Mouse (Mus musculus): ENCODE measurements around the gene Htt. TPM values are rescaled to one million over a fixed set of nuclear protein-coding genes. Genes with fewer than 3 reads are reported as not detected.
"Not testable (repeated sequence)": the region's sequence is repeated elsewhere in the genome, so short reads cannot be mapped to it uniquely, and the experiment has no call there.

Gene Htt
- polyA plus RNA-seq (2014; fragmentation: Nextera tagmentation; extraction: Ambion mirVana) = 19.7 and 20.7 TPM in 2 replicates

GRCm38 (mm10) chr5:34761509-34761908 is at the start of gene Htt:
Htt (plus strand) TSS chr5:34761740.
- Histone ChIP-seq H3K27ac (replicated peaks; ENCODE audit: low read depth, low read length) (peak within 1 kb of the TSS; percentile 92), H3K9me3 (ENCODE audit: control insufficient read depth, low read length) (no peaks in the 10 kb centered on the region), H3K4me3 (replicated peaks; ENCODE audit: low read depth, low read length) (peak within 1 kb of the TSS; percentile 97), H3K4me1 (ENCODE audit: control insufficient read depth, insufficient read depth, low read length) (peaks cover 13% of the 10 kb centered on the region), H3K9ac (replicated peaks; ENCODE audit: low read length) (peak within 1 kb of the TSS; percentile 89), H3K27me3 (ENCODE audit: control insufficient read depth, insufficient read depth, low read length) (no peaks in the 10 kb centered on the region), H3K4me2 (ENCODE audit: low read length) (peak within 1 kb of the TSS; percentile 94), H3K36me3 (ENCODE audit: control insufficient read depth, insufficient read depth, low read length) (no peaks in the 10 kb centered on the region)
- under 1% methylated on average over 35 of the region's 35 CpGs for WGBS
- DNase-seq (peak; percentile 99), ATAC-seq (ENCODE audit: low FRiP score, low TSS enrichment) (peak; percentile 97)

GRCm38 (mm10) chr5:34714371-34714770 is 47.2 kb upstream of the Htt start:
- H3K4me3 ChIP-seq (replicated peaks; ENCODE audit: low read depth, low read length); ATAC-seq (ENCODE audit: low FRiP score, low TSS enrichment); H3K9me3 ChIP-seq (ENCODE audit: control insufficient read depth, low read length); H3K27me3 ChIP-seq (ENCODE audit: control insufficient read depth, insufficient read depth, low read length); H3K9ac ChIP-seq (replicated peaks; ENCODE audit: low read length); H3K4me1 ChIP-seq (ENCODE audit: control insufficient read depth, insufficient read depth, low read length); H3K4me2 ChIP-seq (ENCODE audit: low read length); H3K36me3 ChIP-seq (ENCODE audit: control insufficient read depth, insufficient read depth, low read length); H3K27ac ChIP-seq (replicated peaks; ENCODE audit: low read depth, low read length); DNase-seq: not testable (repeated sequence)
- WGBS = 89% methylated on average over 3 of the region's 3 CpGs

GRCm38 (mm10) chr5:34714816-34715215 is 46.7 kb upstream of the Htt start:
- Histone ChIP-seq H3K4me2 (ENCODE audit: low read length) (no peak overlapping the region), H3K9ac (replicated peaks; ENCODE audit: low read length) (no peak overlapping the region), H3K4me1 (ENCODE audit: control insufficient read depth, insufficient read depth, low read length) (no peaks in the 10 kb centered on the region), H3K36me3 (ENCODE audit: control insufficient read depth, insufficient read depth, low read length) (no peaks in the 10 kb centered on the region), H3K27ac (replicated peaks; ENCODE audit: low read depth, low read length) (no peak overlapping the region), H3K9me3 (ENCODE audit: control insufficient read depth, low read length) (no peaks in the 10 kb centered on the region), H3K27me3 (ENCODE audit: control insufficient read depth, insufficient read depth, low read length) (no peaks in the 10 kb centered on the region), H3K4me3 (replicated peaks; ENCODE audit: low read depth, low read length) (no peak overlapping the region)
- DNase-seq (no peak), ATAC-seq (ENCODE audit: low FRiP score, low TSS enrichment) (no peak)
- 88% methylated on average over 5 of the region's 5 CpGs for WGBS

- no peak for ATAC-seq (ENCODE audit: low FRiP score, low TSS enrichment)
- Histone ChIP-seq H3K9me3 (ENCODE audit: control insufficient read depth, low read length) (no peaks in the 10 kb centered on the region), H3K27ac (replicated peaks; ENCODE audit: low read depth, low read length) (no peak overlapping the region), H3K9ac (replicated peaks; ENCODE audit: low read length) (no peak overlapping the region), H3K36me3 (ENCODE audit: control insufficient read depth, insufficient read depth, low read length) (no peaks in the 10 kb centered on the region), H3K4me2 (ENCODE audit: low read length) (no peak overlapping the region), H3K27me3 (ENCODE audit: control insufficient read depth, insufficient read depth, low read length) (no peaks in the 10 kb centered on the region), H3K4me3 (replicated peaks; ENCODE audit: low read depth, low read length) (no peak overlapping the region), H3K4me1 (ENCODE audit: control insufficient read depth, insufficient read depth, low read length) (no peaks in the 10 kb centered on the region)
- DNase-seq = no peak
Observed at GRCm38 (mm10) chr5:34729141-34729540, 32.4 kb upstream of the Htt start.

- ATAC-seq (ENCODE audit: low FRiP score, low TSS enrichment) (no peak), DNase-seq (no peak)
- H3K27ac ChIP-seq (replicated peaks; ENCODE audit: low read depth, low read length) = no peak overlapping the region
- no peaks in the 10 kb centered on the region for H3K9me3 ChIP-seq (ENCODE audit: control insufficient read depth, low read length)
- 80% methylated on average over 1 of the region's 1 CpGs for WGBS
- no peaks in the 10 kb centered on the region for H3K36me3 ChIP-seq (ENCODE audit: control insufficient read depth, insufficient read depth, low read length)
- no peaks in the 10 kb centered on the region for H3K27me3 ChIP-seq (ENCODE audit: control insufficient read depth, insufficient read depth, low read length)
- no peak overlapping the region for H3K4me2 ChIP-seq (ENCODE audit: low read length)
- no peak overlapping the region for H3K9ac ChIP-seq (replicated peaks; ENCODE audit: low read length)
- no peaks in the 10 kb centered on the region for H3K4me1 ChIP-seq (ENCODE audit: control insufficient read depth, insufficient read depth, low read length)
- no peak overlapping the region for H3K4me3 ChIP-seq (replicated peaks; ENCODE audit: low read depth, low read length)
Observed at GRCm38 (mm10) chr5:34730255-34730654, 31.3 kb upstream of the Htt start.

GRCm38 (mm10) chr5:34751477-34751876 is 10.1 kb upstream of the Htt start:
- no peak for DNase-seq
- no peak overlapping the region for H3K27ac ChIP-seq (replicated peaks; ENCODE audit: low read depth, low read length)
- WGBS = 63% methylated on average over 3 of the region's 3 CpGs

GRCm38 (mm10) chr5:34758762-34759161 is 2.8 kb upstream of the Htt start:
- H3K9me3 ChIP-seq (ENCODE audit: control insufficient read depth, low read length) = no peaks in the 10 kb centered on the region
- ATAC-seq (ENCODE audit: low FRiP score, low TSS enrichment) = no peak

More at GRCm38 (mm10) chr5:34751477-34751876, 10.1 kb upstream of the Htt start:
- Histone ChIP-seq H3K9me3 (ENCODE audit: control insufficient read depth, low read length) (no peaks in the 10 kb centered on the region), H3K4me2 (ENCODE audit: low read length) (no peak overlapping the region), H3K27me3 (ENCODE audit: control insufficient read depth, insufficient read depth, low read length) (no peaks in the 10 kb centered on the region), H3K36me3 (ENCODE audit: control insufficient read depth, insufficient read depth, low read length) (no peaks in the 10 kb centered on the region), H3K9ac (replicated peaks; ENCODE audit: low read length) (no peak overlapping the region), H3K4me3 (replicated peaks; ENCODE audit: low read depth, low read length) (no peak overlapping the region), H3K4me1 (ENCODE audit: control insufficient read depth, insufficient read depth, low read length) (no peaks in the 10 kb centered on the region)
- ATAC-seq (ENCODE audit: low FRiP score, low TSS enrichment) = no peak

GRCm38 (mm10) chr5:34760850-34761508 is 561 bp upstream of the Htt start:
- no peaks in the 10 kb centered on the region for H3K27me3 ChIP-seq (ENCODE audit: control insufficient read depth, insufficient read depth, low read length)
- no peaks in the 10 kb centered on the region for H3K36me3 ChIP-seq (ENCODE audit: control insufficient read depth, insufficient read depth, low read length)
- H3K9ac ChIP-seq (replicated peaks; ENCODE audit: low read length) = peak overlapping the region; percentile 89
- H3K4me2 ChIP-seq (ENCODE audit: low read length) = peak overlapping the region; percentile 94
- DNase-seq (no peak), ATAC-seq (ENCODE audit: low FRiP score, low TSS enrichment) (no peak)
- peak overlapping the region; percentile 92 for H3K27ac ChIP-seq (replicated peaks; ENCODE audit: low read depth, low read length)
- H3K4me3 ChIP-seq (replicated peaks; ENCODE audit: low read depth, low read length) = peak overlapping the region; percentile 97
- WGBS = under 1% methylated on average over 19 of the region's 19 CpGs
- peaks cover 13% of the 10 kb centered on the region for H3K4me1 ChIP-seq (ENCODE audit: control insufficient read depth, insufficient read depth, low read length)
- no peaks in the 10 kb centered on the region for H3K9me3 ChIP-seq (ENCODE audit: control insufficient read depth, low read length)

More at GRCm38 (mm10) chr5:34758762-34759161, 2.8 kb upstream of the Htt start:
- H3K27me3 ChIP-seq (ENCODE audit: control insufficient read depth, insufficient read depth, low read length) = no peaks in the 10 kb centered on the region
- 96% methylated on average over 1 of the region's 1 CpGs for WGBS
- no peak overlapping the region for H3K4me3 ChIP-seq (replicated peaks; ENCODE audit: low read depth, low read length)
- peaks cover 13% of the 10 kb centered on the region for H3K4me1 ChIP-seq (ENCODE audit: control insufficient read depth, insufficient read depth, low read length)
- DNase-seq = no peak
- H3K27ac ChIP-seq (replicated peaks; ENCODE audit: low read depth, low read length) = no peak overlapping the region
- H3K4me2 ChIP-seq (ENCODE audit: low read length) = no peak overlapping the region
- H3K9ac ChIP-seq (replicated peaks; ENCODE audit: low read length) = no peak overlapping the region
- H3K36me3 ChIP-seq (ENCODE audit: control insufficient read depth, insufficient read depth, low read length) = no peaks in the 10 kb centered on the region

- Histone ChIP-seq H3K27ac (replicated peaks; ENCODE audit: low read depth, low read length) (peak overlapping the region; percentile 92), H3K27me3 (ENCODE audit: control insufficient read depth, insufficient read depth, low read length) (no peaks in the 10 kb centered on the region), H3K9ac (replicated peaks; ENCODE audit: low read length) (peak overlapping the region; percentile 89), H3K4me2 (ENCODE audit: low read length) (peak overlapping the region; percentile 94), H3K4me1 (ENCODE audit: control insufficient read depth, insufficient read depth, low read length) (peaks cover 13% of the 10 kb centered on the region), H3K36me3 (ENCODE audit: control insufficient read depth, insufficient read depth, low read length) (no peaks in the 10 kb centered on the region), H3K4me3 (replicated peaks; ENCODE audit: low read depth, low read length) (peak overlapping the region; percentile 97), H3K9me3 (ENCODE audit: control insufficient read depth, low read length) (no peaks in the 10 kb centered on the region)
- DNase-seq (peak; percentile 51), ATAC-seq (ENCODE audit: low FRiP score, low TSS enrichment) (peak; percentile 55)
- under 1% methylated on average over 47 of the region's 54 CpGs for WGBS
Observed at GRCm38 (mm10) chr5:34761934-34762611, 533 bp downstream of the Htt start.
